13 mouse cellular contexts compared by ENCODE assay signal in the genomic region with DNA sequence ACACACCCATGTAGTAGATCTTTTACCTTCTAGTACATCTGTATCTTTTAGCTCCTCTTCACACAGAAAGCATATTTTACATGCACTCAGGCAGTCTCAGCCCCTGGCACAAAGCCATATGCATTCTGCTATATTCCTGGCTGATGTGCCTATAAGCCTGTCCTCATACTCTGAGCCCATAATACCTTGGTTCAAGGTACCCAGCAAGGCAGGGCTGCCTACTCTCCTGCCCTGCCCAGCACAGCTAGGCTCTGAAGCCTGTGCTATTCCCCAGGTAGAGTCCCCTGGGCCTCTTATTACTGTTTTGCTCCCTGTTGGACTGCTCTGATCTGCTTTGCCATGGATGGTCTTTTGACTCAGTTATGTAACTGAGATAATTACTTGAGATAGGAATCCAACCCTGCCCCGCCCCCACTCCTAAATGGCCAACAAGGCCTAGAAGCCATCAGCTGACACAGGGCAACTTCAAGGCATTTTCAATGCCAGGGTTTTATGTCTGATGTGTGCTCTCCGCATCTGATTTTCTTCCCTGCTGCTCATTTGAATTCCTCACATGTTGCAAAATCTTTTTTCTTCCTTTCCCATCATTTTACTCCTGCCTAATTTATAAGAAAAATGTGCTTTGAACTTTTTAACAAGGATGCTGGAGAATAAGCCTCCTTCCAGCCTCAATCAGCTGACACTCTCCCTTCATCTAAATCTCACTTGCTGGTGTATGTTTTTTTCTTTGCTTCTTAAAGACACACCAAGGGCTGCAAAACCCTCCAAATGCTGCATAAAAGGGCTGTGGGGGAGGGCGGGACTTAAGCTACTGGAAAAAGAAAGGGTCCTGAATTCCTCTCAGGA.
DNase-seq lines count a peak whose midpoint lies in the region; ATAC-seq lines count a peak whose summit lies in the region.
"Had no signal": no experiment of that assay in that cellular context is flagged by ENCODE, and none has a peak within 500 bp of the region (broad histone marks: within the 10 kb centered on the region; RNA-seq: fewer than 3 reads in every experiment).

No protein-coding gene starts in this region.

- no peaks in the 10 kb centered on the region for H3K4me1 ChIP-seq in kidney, embryonic 16.5 days (ENCODE audit: insufficient read depth, low read length)
- peaks cover 30% of the 10 kb centered on the region for H3K4me1 ChIP-seq in forebrain, embryonic 10.5 days
- no peaks in the 10 kb centered on the region for H3K4me1 ChIP-seq in limb, embryonic 10.5 days
- H3K4me1 ChIP-seq: neural tube, embryonic 12.5 days had no signal

- WGBS in kidney, embryonic 16.5 days = 73% methylated on average over 3 of the region's 3 CpGs
- 73% methylated on average over 3 of the region's 3 CpGs for WGBS in forebrain, embryonic 10.5 days
- WGBS in limb, embryonic 10.5 days = 75% methylated on average over 3 of the region's 3 CpGs

- no peaks in the 10 kb centered on the region for H3K27me3 ChIP-seq in kidney, embryonic 16.5 days (ENCODE audit: insufficient read depth, low read length)
- no peaks in the 10 kb centered on the region for H3K27me3 ChIP-seq in forebrain, embryonic 10.5 days (ENCODE audit: poor library complexity, severe bottlenecking)
- no peaks in the 10 kb centered on the region for H3K27me3 ChIP-seq in limb, embryonic 10.5 days (ENCODE audit: low read depth, poor library complexity, severe bottlenecking)
- H3K27me3 ChIP-seq: heart, embryonic 15.5 days; lung, embryonic 15.5 days; neural tube, embryonic 12.5 days had no signal

- ATAC-seq in kidney, embryonic 16.5 days (ENCODE audit: low FRiP score, low TSS enrichment) = no peak

- H3K4me2 ChIP-seq in kidney, embryonic 16.5 days (replicated peaks; ENCODE audit: low read depth, low read length) = no peak overlapping the region
- H3K4me2 ChIP-seq: heart, embryonic 15.5 days; lung, embryonic 15.5 days; neural tube, embryonic 12.5 days had no signal

- H3K4me3 ChIP-seq in kidney, embryonic 16.5 days (ENCODE audit: low read length) = no peak overlapping the region
- H3K4me3 ChIP-seq in forebrain, embryonic 10.5 days = no peak overlapping the region
- H3K4me3 ChIP-seq in limb, embryonic 10.5 days = no peak overlapping the region
- H3K4me3 ChIP-seq: heart, embryonic 15.5 days; lung, embryonic 15.5 days; neural tube, embryonic 12.5 days had no signal

- no peaks in the 10 kb centered on the region for H3K9me3 ChIP-seq in kidney, embryonic 16.5 days (ENCODE audit: low read length)
- H3K9me3 ChIP-seq in forebrain, embryonic 10.5 days = no peaks in the 10 kb centered on the region
- no peaks in the 10 kb centered on the region for H3K9me3 ChIP-seq in limb, embryonic 10.5 days (replicated peaks)
- H3K9me3 ChIP-seq: heart, embryonic 15.5 days; lung, embryonic 15.5 days; neural tube, embryonic 12.5 days had no signal

- H3K27ac ChIP-seq in kidney, embryonic 16.5 days (ENCODE audit: low read length) = no peak overlapping the region
- 0 out of 2 replicates have a peak overlapping the region, but pooled peaks have one; percentile 37 for H3K27ac ChIP-seq in forebrain, embryonic 10.5 days
- H3K27ac ChIP-seq in limb, embryonic 10.5 days = no peak overlapping the region
- H3K27ac ChIP-seq: heart, embryonic 15.5 days; lung, embryonic 15.5 days; neural tube, embryonic 12.5 days had no signal

- H3K9ac ChIP-seq in kidney, embryonic 16.5 days (replicated peaks; ENCODE audit: low read length) = no peak overlapping the region
- H3K9ac ChIP-seq: heart, embryonic 15.5 days; lung, embryonic 15.5 days; neural tube, embryonic 12.5 days had no signal

- no peaks in the 10 kb centered on the region for H3K36me3 ChIP-seq in kidney, embryonic 16.5 days (ENCODE audit: insufficient read depth, low read length)
- H3K36me3 ChIP-seq in forebrain, embryonic 10.5 days (replicated peaks) = no peaks in the 10 kb centered on the region
- no peaks in the 10 kb centered on the region for H3K36me3 ChIP-seq in limb, embryonic 10.5 days
- H3K36me3 ChIP-seq: heart, embryonic 15.5 days; lung, embryonic 15.5 days; neural tube, embryonic 12.5 days had no signal

- DNase-seq in kidney, adult 11 months = peak; percentile 33
- peak; percentile 15 for DNase-seq in adrenal gland, postnatal 14 days
- DNase-seq in forebrain, embryonic 10.5 days (ENCODE audit: extremely low spot score, low spot score) = no peak
- DNase-seq in kidney, postnatal 36 days = peak; percentile 14 to 44
- DNase-seq in thymus, postnatal 25 days = no peak
- no peak for DNase-seq in limb, embryonic 10.5 days (ENCODE audit: low spot score)
- no peak for DNase-seq in frontal cortex, postnatal 36 days (ENCODE audit: low spot score in 2 of 2)
- DNase-seq: cerebellum, adult 9-10 months; thymus, postnatal 36 days had no signal

Comparison
In these comparisons a context has a peak if more than half of its experiments do, and no peak if none do; other contexts are left out.
1. DNase-seq: peak in kidney, adult 11 months (single experiment), adrenal gland, postnatal 14 days (single experiment) and kidney, postnatal 36 days (2 of 2); none in forebrain, embryonic 10.5 days (single experiment), thymus, postnatal 25 days (single experiment), limb, embryonic 10.5 days (single experiment) and frontal cortex, postnatal 36 days (0 of 2).